Mouse (Mus musculus) midbrain, postnatal 0 days (tissue): ENCODE measurements around the gene Lrmda. TPM values are rescaled to one million over a fixed set of nuclear protein-coding genes. Genes with fewer than 3 reads are reported as not detected.

ENCODE experiments used
- ATAC-seq: fragments of 200-750 bp; cut with Nextera tagmentation; 2 replicates; pipeline ENCODE4 v1.8.0; 2017; ENCODE audit warnings: moderate number of reproducible peaks, mild to moderate bottlenecking, moderate TSS enrichment, moderate library complexity; ENCODE audit not compliant: low FRiP score
- DNase-seq: peaks from one replicate; pipeline ENCODE4 v3.0.0-alpha.2; 2015; ENCODE audit warnings: low spot score
- H3K27ac ChIP-seq: fragments of 300-500 bp; sonication (generic); 2 replicates; pipeline ENCODE4 v1.5.1; 2014; ENCODE audit warnings: low read depth, mild to moderate bottlenecking, low read length, mixed read lengths
- H3K27me3 ChIP-seq: fragments of 300-500 bp; sonication (generic); 2 replicates; pipeline ENCODE4 v1.6.1; 2014; ENCODE audit warnings: low read length, control low read depth, mixed read lengths; ENCODE audit not compliant: insufficient read depth
- H3K36me3 ChIP-seq: fragments of 300-500 bp; sonication (generic); 2 replicates; pipeline ENCODE4 v1.6.1; 2014; ENCODE audit warnings: low read length, control low read depth, mixed read lengths; ENCODE audit not compliant: insufficient read depth
- H3K4me1 ChIP-seq: fragments of 300-500 bp; sonication (generic); 2 replicates; pipeline ENCODE4 v1.6.1; 2014; ENCODE audit warnings: mild to moderate bottlenecking, control low read depth, antibody characterized with exemption, low read length, mixed read lengths; ENCODE audit not compliant: insufficient read depth
- H3K4me2 ChIP-seq: fragments of 300-500 bp; sonication (generic); 2 replicates; pipeline ENCODE4 v1.6.1; 2014; ENCODE audit warnings: low read depth, mild to moderate bottlenecking, low read length, mixed read lengths; ENCODE audit not compliant: poor library complexity, severe bottlenecking
- H3K4me3 ChIP-seq: fragments of 300-500 bp; sonication (generic); 2 replicates; pipeline ENCODE4 v1.5.1; 2014; ENCODE audit warnings: low read depth, mild to moderate bottlenecking, low read length, moderate library complexity
- H3K9ac ChIP-seq: fragments of 300-500 bp; sonication (generic); replicated peaks from 2 replicates; pipeline ENCODE4 v1.6.1; 2014; ENCODE audit warnings: mild to moderate bottlenecking, low read length, moderate library complexity, mixed read lengths; ENCODE audit not compliant: poor library complexity, severe bottlenecking
- H3K9me3 ChIP-seq: fragments of 300-500 bp; sonication (generic); 2 replicates; pipeline ENCODE4 v1.6.1; 2016; ENCODE audit warnings: low read length, control low read depth
- CTCF ChIP-seq: IDR thresholded peaks from 2 replicates; pipeline ENCODE4 v1.5.1; 2016; ENCODE audit warnings: antibody characterized with exemption, mild to moderate bottlenecking
- WGBS: fragments of 180-500 bp; shearing (Covaris S2); extraction: QIAGEN DNeasy Blood & Tissue Kit; methylation state at CpG from one replicate; pipeline ENCODE4 v1.1.7; 2014; 5-methylcytosine and 5-hydroxymethylcytosine counted together
- polyA plus RNA-seq: library from polyadenylated mRNA; unstranded; fragments of >200 nt; fragmentation: Nextera tagmentation; extraction: Ambion mirVana; gene quantifications from 2 replicates; pipeline ENCODE4 v1.2.1, GENCODE M21; 2015
- total RNA-seq: library from RNA; depleted of rRNA; stranded (reverse); fragments of >200 nt; gene quantifications from 2 replicates; pipeline ENCODE4 v1.2.3, GENCODE M21; 2014

Gene Lrmda
- total and polyA plus RNA-seq, 2 experiments from 2014 or later, result 0.35 TPM; not detected in 1

DNA sequence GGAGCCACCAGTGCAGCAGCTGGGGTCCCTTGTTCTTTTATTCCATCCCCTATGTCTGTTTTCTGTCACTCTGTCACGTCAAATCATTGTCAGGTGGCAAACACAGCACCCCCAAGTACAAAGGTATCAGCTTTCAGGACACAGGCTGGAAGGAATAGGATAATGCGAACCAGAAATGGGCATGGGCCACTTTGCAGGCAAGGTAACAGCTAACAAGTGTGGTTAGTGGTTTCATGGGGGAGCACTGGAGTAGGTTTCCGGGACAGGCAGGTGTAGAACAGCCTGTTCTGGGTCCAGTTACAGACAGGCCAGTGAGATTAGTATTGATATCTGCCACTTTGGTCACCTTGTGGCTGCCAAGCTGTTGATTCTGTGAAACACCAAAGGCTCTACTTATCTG is 917.2 kb downstream of the Lrmda start:
- no peaks in the 10 kb centered on the region for H3K9me3 ChIP-seq
- WGBS, result 88% methylated on average over 3 of the region's 3 CpGs
- ATAC-seq, result no peak

DNA sequence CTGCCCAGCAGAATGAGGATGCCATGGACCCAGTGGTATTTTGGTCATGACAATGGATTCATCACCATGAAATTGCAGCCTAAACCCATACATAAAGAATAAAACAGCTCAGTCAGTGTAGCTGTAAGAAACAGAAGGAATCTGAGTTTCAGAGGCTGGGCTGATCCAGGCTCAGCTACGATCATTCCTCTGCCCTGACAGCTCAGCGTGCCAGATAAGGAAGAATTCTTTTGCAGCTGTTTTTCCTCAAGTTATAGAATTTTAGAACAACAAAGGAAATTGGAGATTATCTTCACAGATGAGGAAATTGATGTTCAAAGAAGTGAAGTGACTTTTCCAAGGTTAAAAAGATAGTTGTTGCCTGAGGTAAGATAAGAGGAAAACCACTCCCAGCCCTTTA is 921.1 kb downstream of the Lrmda start:
- Histone ChIP-seq H3K27me3 (0 out of 2 replicates have a peak, but pooled peaks cover 3% of the 10 kb centered on the region), H3K9me3 (no peaks in the 10 kb centered on the region), H3K27ac (no peak overlapping the region), H3K36me3 (no peaks in the 10 kb centered on the region), H3K4me3 (no peak overlapping the region), H3K4me1 (no peaks in the 10 kb centered on the region), H3K4me2 (no peak overlapping the region), H3K9ac (no peak overlapping the region)
- TF ChIP-seq CTCF, result no peak
- ATAC-seq, result no peak
- 47% methylated on average over 2 of the region's 2 CpGs for WGBS
- no peak for DNase-seq

More for the DNA sequence above, 917.2 kb downstream of the Lrmda start:
- no peak for DNase-seq
- TF ChIP-seq CTCF, result no peak
- Histone ChIP-seq H3K4me2 (no peak overlapping the region), H3K4me3 (no peak overlapping the region), H3K27me3 (0 out of 2 replicates have a peak, but pooled peaks cover 3% of the 10 kb centered on the region), H3K36me3 (no peaks in the 10 kb centered on the region), H3K27ac (no peak overlapping the region), H3K4me1 (no peaks in the 10 kb centered on the region), H3K9ac (no peak overlapping the region)

DNA sequence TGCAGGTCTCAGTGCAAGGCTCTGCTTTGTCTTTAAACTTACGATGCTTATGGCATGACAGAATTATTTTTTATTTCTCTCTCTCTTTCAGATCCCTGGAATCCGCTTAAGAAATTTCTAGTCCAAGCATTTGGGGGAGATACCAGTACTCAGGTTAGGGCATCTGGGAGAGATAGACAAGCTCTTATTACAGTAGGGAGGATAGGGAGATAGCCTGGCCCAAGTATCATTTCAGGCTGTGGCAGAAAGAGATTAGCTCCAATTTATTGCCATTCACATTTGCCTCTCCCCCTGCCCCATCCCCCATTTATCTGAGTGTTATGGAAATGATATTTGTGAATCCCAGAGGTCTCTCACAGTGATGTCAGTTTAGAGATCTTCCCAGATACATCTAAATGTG is 923.1 kb downstream of the Lrmda start:
- DNase-seq, result no peak
- Histone ChIP-seq H3K4me1 (no peaks in the 10 kb centered on the region), H3K36me3 (no peaks in the 10 kb centered on the region), H3K27me3 (0 out of 2 replicates have a peak, but pooled peaks cover 3% of the 10 kb centered on the region), H3K9me3 (no peaks in the 10 kb centered on the region), H3K4me3 (no peak overlapping the region), H3K4me2 (no peak overlapping the region), H3K9ac (no peak overlapping the region), H3K27ac (no peak overlapping the region)
- no peak for TF ChIP-seq CTCF
- WGBS, result 94% methylated on average over 2 of the region's 2 CpGs
- ATAC-seq, result no peak

DNA sequence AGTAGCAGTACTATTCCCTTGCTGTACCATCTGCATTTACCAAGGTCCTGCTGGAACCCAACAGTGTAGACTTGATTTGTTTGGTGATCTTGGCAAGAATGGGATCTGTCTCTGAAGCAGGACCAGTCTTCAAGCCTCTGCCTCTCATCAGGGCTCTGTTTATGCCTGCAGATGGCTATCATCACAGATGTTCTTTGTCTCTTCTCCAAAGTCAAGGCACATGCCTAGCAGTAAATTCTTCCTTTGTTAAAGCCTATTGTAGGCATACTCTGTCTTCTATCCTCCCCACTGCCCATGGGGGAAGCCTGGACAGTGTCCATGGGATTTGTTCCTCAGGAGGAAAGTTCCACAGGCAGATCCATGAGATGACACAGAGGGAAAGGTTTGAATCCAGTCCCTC is 930.0 kb downstream of the Lrmda start:
- no peak for DNase-seq
- no peaks in the 10 kb centered on the region for H3K4me1 ChIP-seq
- H3K27me3 ChIP-seq, result no peaks in the 10 kb centered on the region
- no peak overlapping the region for H3K4me2 ChIP-seq
- H3K36me3 ChIP-seq, result no peaks in the 10 kb centered on the region
- H3K9ac ChIP-seq, result no peak overlapping the region
- no peak overlapping the region for H3K27ac ChIP-seq
- no peaks in the 10 kb centered on the region for H3K9me3 ChIP-seq
- no peak for ATAC-seq
- TF ChIP-seq CTCF, result no peak
- H3K4me3 ChIP-seq, result no peak overlapping the region

DNA sequence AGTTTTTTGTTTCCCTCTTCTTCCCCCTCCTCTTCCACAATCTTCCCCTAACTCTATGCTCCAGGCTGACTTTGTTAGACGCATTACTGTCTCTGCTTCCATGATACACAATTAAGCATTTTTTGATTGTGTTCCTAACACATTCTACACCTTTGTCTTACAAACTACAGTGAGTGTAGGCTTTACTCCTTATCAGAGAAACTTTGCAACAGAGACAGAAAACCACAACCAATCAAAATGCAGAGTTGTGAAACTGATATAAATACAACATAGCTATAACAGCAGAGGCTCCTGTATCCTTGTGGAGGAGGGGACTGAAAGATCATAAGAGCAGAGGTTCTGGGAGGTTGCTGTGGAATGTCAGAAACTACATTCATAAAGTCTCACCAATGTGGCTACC is 933.5 kb downstream of the Lrmda start:
- Histone ChIP-seq H3K4me2 (no peak overlapping the region), H3K9ac (no peak overlapping the region), H3K36me3 (no peaks in the 10 kb centered on the region), H3K4me3 (no peak overlapping the region), H3K27ac (no peak overlapping the region), H3K4me1 (no peaks in the 10 kb centered on the region), H3K27me3 (no peaks in the 10 kb centered on the region), H3K9me3 (no peaks in the 10 kb centered on the region)
- ATAC-seq (no peak), DNase-seq (no peak)
- TF ChIP-seq CTCF, result no peak
- 76% methylated on average over 1 of the region's 1 CpGs for WGBS

DNA sequence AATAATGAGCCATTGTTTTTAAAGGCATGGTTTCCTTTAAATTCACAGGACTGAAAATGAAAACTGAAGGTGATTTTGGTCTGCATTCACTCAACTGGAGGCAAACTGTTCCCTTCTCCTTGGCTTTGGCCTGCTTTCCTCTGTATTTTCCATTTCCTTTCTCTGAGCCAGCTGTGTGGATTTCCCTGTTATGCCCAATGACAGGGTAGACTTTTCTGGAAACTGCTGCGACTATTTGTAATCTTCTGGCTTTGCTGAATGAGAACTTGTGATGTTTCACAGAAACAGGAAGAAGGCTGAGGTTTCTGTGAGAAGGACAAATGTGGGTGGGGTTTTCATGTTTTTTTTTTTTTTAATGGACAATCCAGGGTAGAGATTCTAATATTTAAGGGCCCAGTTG is 940.7 kb downstream of the Lrmda start:
- Histone ChIP-seq H3K36me3 (no peaks in the 10 kb centered on the region), H3K4me2 (no peak overlapping the region), H3K27ac (no peak overlapping the region), H3K9ac (no peak overlapping the region), H3K4me1 (no peaks in the 10 kb centered on the region), H3K27me3 (no peaks in the 10 kb centered on the region), H3K9me3 (no peaks in the 10 kb centered on the region), H3K4me3 (no peak overlapping the region)
- ATAC-seq (no peak), DNase-seq (no peak)
- 85% methylated on average over 1 of the region's 1 CpGs for WGBS
- no peak for TF ChIP-seq CTCF
